Mouse (Mus musculus) skeletal muscle tissue, adult 2 months (tissue): ENCODE measurements around the gene Ankdd1a.
A peak's percentile ranks its signal among the peaks of the same experiment; 100 is the strongest.

ENCODE experiments used
- DNase-seq: peaks from one replicate; pipeline ENCODE4 v3.0.0-alpha.2; 2012; ENCODE audit warnings: low read depth, low spot score

The Ankdd1a gene

GRCm38 (mm10) chr9:65519807-65520504, at the start of gene Ankdd1a:
TSS of gene Ankdd1a (minus strand) at chr9:65520193.
- DNase-seq, result no peak

DNA sequence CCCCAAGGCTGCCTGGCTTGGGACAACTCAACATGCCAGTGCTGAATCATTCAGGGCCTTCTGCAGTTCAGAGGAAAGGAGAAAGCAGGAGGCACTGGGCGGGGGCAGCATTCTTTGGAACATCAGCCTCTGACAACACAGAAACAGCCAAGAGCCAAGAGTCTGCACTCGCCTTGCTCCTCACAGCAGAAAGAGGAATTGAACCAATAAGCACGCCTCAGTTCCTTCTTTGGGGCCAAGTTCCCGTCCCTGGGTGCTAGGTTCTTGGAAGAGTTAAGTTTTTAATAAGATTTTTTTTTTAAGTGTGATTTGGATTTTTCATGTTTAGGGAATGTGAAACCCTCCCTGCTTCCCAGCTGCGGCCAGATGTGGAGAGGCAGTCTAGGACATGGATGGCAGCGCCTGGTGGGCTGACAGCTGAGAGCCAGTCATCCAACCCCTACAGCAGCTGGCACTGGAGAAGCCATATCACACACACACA, 49.5 kb upstream of the Ankdd1a start:
- DNase-seq, result peak; percentile 81

DNA sequence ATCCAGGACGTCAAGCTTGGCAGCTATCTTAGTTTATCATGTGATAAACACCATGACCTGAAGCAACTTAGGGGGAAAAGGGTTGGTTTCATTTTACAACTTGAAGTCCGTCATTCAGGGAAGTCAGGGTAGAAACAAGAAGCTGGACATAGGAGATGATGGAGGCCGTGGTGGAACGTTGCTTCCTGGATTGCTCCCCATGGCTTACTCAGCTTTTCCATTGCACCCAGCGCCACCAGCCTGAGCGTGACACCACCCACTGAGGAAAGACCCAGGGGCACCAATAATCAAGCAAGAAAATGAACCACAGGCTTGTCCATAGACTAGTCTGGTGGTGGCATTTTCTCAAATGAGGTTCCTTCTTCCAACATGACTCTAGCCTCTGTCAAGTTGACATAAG, 48.8 kb upstream of the Ankdd1a start:
- DNase-seq, result no peak

GRCm38 (mm10) chr9:65564698-65565097, 44.7 kb upstream of the Ankdd1a start:
- no peak for DNase-seq

GRCm38 (mm10) chr9:65563073-65563472, 43.1 kb upstream of the Ankdd1a start:
- no peak for DNase-seq

GRCm38 (mm10) chr9:65562081-65562506, 42.1 kb upstream of the Ankdd1a start:
- DNase-seq, result no peak

- peak; percentile 95 for DNase-seq
Observed at GRCm38 (mm10) chr9:65561016-65561415, 41.0 kb upstream of the Ankdd1a start.

GRCm38 (mm10) chr9:65558806-65559205, 38.8 kb upstream of the Ankdd1a start:
- DNase-seq, result no peak

DNA sequence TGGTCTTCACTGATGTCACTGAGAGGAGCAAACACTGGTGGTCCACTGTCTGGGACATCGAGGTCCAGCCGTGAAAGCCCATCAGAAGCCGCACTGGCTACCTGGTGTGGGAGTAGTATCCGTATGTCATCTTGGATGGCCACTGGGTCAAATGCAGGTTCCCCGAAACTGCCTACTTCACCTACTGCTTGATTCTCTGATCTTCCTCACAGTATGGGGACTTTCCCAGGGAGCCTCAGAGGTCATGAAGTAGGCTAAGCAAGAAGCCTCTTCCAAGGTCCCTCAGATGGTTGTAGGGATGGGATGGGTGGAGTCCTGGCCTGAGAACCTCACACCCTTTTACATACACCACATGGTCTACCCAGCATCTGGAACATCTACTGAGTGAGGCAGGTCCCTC, 37.0 kb upstream of the Ankdd1a start:
- no peak for DNase-seq

DNA sequence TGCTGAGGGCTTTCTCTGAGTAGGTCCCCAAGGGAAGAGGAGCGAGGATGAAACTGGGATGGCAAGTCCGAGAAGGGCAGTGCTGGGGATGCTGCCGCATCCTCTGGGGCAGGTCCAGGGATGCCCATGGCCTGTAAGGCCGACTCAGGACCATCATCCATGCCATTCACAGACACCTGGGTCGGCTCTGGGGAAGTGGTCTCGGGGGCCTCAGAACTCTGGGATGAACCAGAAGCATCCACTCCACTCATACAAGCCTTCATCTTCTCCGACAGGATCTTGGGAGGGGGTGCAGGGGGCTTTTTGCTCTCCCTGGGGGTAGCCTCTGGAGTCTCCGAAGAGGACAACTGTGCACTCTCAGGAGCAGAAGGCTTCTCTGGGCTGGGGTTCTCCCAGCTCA, 36.4 kb upstream of the Ankdd1a start:
- DNase-seq, result no peak

DNA sequence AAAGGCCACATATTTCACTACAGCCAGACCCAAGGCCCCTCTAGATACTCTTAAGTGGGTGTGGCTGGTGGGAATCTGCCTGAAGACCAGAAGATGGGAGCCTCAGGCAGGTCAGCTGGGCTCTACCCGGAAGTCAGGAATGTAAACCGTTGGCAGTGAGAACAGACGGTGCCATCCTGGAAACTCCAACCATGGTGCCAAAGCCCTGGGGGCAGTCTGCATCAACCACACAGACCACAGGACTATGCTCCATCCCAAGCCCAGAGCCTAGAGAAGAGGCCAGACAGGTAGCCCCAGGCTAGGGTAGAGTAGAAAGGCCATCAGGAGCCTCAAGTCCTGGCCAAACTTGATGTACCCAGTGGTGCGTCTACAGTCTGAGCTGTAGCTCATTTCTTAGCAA, 35.6 kb upstream of the Ankdd1a start:
- DNase-seq, result no peak

GRCm38 (mm10) chr9:65555001-65555405, 35.0 kb upstream of the Ankdd1a start:
- no peak for DNase-seq

DNA sequence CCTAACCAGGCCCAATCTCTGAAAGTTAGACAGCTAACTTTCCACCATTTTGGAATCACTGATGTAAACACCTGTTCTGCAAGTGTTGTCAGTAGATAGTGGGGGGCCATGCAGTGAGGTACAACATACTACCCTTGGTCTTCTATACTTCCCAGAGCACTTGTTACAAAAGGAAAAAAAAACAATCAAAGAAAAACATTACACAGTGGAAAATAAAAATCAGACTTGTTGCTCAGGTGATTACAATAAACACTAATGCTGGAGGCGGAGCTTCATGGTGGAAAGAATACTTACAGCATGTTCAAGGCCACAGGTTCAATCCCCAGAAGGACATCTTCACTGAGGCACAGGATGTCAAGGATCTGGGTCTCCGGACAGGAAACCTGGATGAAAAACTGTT, 32.7 kb upstream of the Ankdd1a start:
- no peak for DNase-seq

DNA sequence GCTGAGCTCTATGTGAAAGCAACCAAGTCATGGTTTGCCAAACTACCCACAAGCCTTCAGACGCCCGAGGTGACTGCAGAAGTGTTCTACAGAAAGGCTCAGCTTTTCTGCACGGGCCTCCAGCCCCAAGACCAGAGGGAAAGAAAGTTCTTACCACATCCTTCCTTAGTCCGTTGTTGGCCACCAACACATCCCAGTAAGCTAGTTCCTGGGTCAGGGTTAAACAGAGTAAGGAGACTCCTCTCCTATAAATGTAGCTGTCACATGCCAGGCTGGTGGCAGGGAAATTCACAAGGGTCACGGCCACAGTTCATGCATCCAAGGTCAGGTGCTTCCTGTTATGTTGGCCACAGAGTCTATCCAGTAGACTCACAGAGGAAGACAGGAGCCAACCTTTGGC, 32.1 kb upstream of the Ankdd1a start:
- no peak for DNase-seq

GRCm38 (mm10) chr9:65551035-65551434, 31.0 kb upstream of the Ankdd1a start:
- DNase-seq, result peak; percentile 91

- DNase-seq, result no peak
Observed at GRCm38 (mm10) chr9:65550079-65550831, 30.3 kb upstream of the Ankdd1a start.

- no peak for DNase-seq
Observed at GRCm38 (mm10) chr9:65549643-65550042, 29.6 kb upstream of the Ankdd1a start.

DNA sequence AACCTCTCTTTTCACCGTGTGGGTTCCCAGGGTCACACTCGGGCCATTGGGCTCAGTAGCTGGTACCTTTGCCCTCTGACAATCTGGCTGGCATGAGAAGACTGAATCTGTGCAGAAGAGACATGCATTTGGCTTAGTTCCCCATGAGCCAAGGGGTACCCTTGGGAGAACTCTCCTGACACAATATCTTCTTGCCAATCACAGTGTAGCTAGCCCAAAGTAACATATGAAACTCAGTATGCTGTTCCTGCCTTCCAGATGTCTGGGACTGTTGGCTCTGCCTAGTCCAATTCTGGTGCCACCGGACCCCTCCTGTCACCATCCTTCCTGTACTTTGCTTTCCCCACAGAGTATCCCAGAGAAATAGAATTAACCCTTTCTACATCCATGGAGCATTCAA, 29.1 kb upstream of the Ankdd1a start:
- no peak for DNase-seq

DNA sequence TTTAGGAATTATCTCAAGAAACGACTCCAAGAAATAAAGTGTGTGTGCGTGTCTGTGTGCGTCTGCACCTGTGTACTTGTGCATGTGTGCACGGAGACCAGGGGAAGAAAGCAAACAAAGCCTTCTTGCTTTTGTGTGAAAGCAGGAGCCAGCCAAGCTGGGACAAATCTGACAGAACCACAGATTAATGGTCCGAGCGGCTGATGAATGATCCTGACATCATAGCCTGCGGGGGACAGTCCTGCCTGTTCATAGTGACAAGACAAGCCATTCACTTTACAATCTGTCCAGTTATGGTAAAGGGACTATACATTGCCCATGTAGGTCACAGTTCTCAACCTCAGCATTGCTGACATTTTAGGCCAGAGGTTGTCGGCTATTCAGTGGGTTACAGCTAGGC, 28.3 kb upstream of the Ankdd1a start:
- DNase-seq, result no peak

- DNase-seq, result no peak
Observed at GRCm38 (mm10) chr9:65547844-65548243, 27.9 kb upstream of the Ankdd1a start.

DNA sequence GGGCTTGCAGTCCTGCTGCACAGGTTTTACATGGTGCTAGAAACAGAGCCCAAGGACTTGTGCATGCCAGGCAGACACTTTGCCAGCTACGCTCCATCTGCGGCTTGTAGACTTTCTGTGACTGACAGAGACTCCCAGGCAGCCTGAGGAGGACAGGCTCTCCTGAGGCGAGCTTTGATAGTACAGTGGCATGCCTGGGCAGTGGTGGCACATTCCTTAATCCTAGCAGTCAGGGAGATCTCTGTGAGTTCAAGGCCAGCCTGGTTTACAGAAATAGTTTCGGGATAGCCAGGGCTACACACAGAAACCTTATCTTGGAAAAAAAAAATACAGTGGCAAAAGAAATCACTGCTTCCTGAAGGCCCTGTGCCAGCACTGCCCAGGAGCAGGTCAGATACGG, 27.1 kb upstream of the Ankdd1a start:
- no peak for DNase-seq

- DNase-seq, result no peak
Observed at GRCm38 (mm10) chr9:65546413-65546695, 26.4 kb upstream of the Ankdd1a start.
